ENCODE assay signal across 15 mouse cellular contexts in the genomic region with DNA sequence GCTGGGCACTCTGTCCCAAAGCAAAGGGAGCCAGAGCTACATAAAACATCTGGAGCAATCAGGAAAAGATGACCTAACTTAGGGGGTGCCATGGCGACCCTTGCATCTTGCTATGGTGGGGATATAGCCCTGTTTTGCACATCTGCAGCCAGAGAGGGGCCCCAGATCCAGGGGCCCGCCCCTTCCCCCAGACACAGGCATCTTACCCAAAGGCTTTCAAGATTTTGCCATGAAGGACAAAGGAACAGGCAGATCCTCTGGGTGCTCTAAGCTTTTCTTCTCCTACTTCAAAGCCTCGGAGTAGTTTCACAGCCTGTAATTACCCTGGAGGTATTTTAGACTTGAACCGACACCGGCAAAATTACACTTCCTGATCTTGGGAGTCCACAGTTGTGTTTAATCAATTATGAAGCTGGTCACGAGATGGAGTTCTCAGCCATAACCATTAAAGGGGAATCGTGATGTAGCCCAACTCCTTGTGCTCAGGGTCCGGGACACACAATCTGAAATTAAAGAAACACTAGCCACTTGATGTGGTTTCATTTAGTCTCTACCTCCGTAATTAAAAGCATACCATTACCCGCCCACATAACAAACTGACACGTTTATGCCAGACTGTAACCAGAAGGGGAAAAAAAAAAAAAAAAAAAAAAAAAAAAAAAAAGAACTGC.
A peak's percentile ranks its signal among the peaks of the same experiment; 100 is the strongest.
DNase-seq lines count a peak whose midpoint lies in the region; ATAC-seq and TF ChIP-seq lines count a peak whose summit lies in the region.
"Had no signal": no experiment of that assay in that cellular context is flagged by ENCODE, and none has a peak within 500 bp of the region (broad histone marks: within the 10 kb centered on the region; RNA-seq: fewer than 3 reads in every experiment).

No protein-coding gene starts in this region.

- H3K9ac ChIP-seq in heart, embryonic 11.5 days (ENCODE audit: low read depth, low read length): no peak overlapping the region
- no peak overlapping the region for H3K9ac ChIP-seq in embryonic facial prominence, embryonic 11.5 days (replicated peaks; ENCODE audit: low read length)
- no peak overlapping the region for H3K9ac ChIP-seq in limb, embryonic 12.5 days (replicated peaks)
- H3K9ac ChIP-seq in neural tube, embryonic 15.5 days (replicated peaks): no peak overlapping the region
- H3K9ac ChIP-seq: hindbrain, embryonic 14.5 days; liver, embryonic 14.5 days had no signal

- H3K4me3 ChIP-seq in heart, embryonic 11.5 days (ENCODE audit: low read depth, low read length): no peak overlapping the region
- no peak overlapping the region for H3K4me3 ChIP-seq in embryonic facial prominence, embryonic 11.5 days (ENCODE audit: low read depth, low read length)
- no peak overlapping the region for H3K4me3 ChIP-seq in limb, embryonic 12.5 days (replicated peaks)
- no peak overlapping the region for H3K4me3 ChIP-seq in neural tube, embryonic 15.5 days (replicated peaks)

- no peak for TF ChIP-seq POLR2A in brain, embryonic 14.5 days (IDR thresholded peaks at IDR 0.05; ENCODE audit: borderline replicate concordance, extremely low read depth, insufficient read depth, insufficient read length, poor library complexity, severe bottlenecking)

- 75% methylated on average over 11 of the region's 11 CpGs for WGBS in heart, embryonic 11.5 days (ENCODE audit: insufficient replicate concordance)
- 26% methylated on average over 11 of the region's 11 CpGs for WGBS in embryonic facial prominence, embryonic 11.5 days
- 11% methylated on average over 11 of the region's 11 CpGs for WGBS in limb, embryonic 12.5 days
- 40% methylated on average over 11 of the region's 11 CpGs for WGBS in neural tube, embryonic 15.5 days

- H3K27me3 ChIP-seq in heart, embryonic 11.5 days (ENCODE audit: control insufficient read depth, insufficient read depth, low read length): no peaks in the 10 kb centered on the region
- no peaks in the 10 kb centered on the region for H3K27me3 ChIP-seq in embryonic facial prominence, embryonic 11.5 days (ENCODE audit: control insufficient read depth, insufficient read depth, low read length)
- no peaks in the 10 kb centered on the region for H3K27me3 ChIP-seq in limb, embryonic 12.5 days
- H3K27me3 ChIP-seq in neural tube, embryonic 15.5 days (replicated peaks): no peaks in the 10 kb centered on the region

- peak; percentile 34 for DNase-seq in heart, adult 8-10 months (ENCODE audit: low spot score)
- peak; percentile 20 for DNase-seq in brain, embryonic 14.5 days (ENCODE audit: low read depth)
- peak; percentile 72 for DNase-seq in embryonic facial prominence, embryonic 11.5 days (ENCODE audit: low spot score)
- DNase-seq in layer of hippocampus, adult 9-11 months: no peak
- DNase-seq: adrenal gland, adult 8-10 months; cerebellum, postnatal 36 days; thymus, adult 18-20 months had no signal

- no peak overlapping the region for H3K27ac ChIP-seq in heart, embryonic 11.5 days (ENCODE audit: low read depth, low read length)
- H3K27ac ChIP-seq in embryonic facial prominence, embryonic 11.5 days (replicated peaks; ENCODE audit: low read depth, low read length): peak overlapping the region; percentile 15; the same call in 1 of the 2 replicates
- H3K27ac ChIP-seq in limb, embryonic 12.5 days: peak overlapping the region; percentile 75
- no peak overlapping the region for H3K27ac ChIP-seq in neural tube, embryonic 15.5 days (replicated peaks)
- H3K27ac ChIP-seq: hindbrain, embryonic 14.5 days; liver, embryonic 14.5 days had no signal

- no peaks in the 10 kb centered on the region for H3K4me1 ChIP-seq in heart, embryonic 11.5 days (ENCODE audit: control insufficient read depth, insufficient read depth, low read length)
- H3K4me1 ChIP-seq in embryonic facial prominence, embryonic 11.5 days (ENCODE audit: control insufficient read depth, insufficient read depth, low read length): no peaks in the 10 kb centered on the region
- peaks cover 18% of the 10 kb centered on the region for H3K4me1 ChIP-seq in limb, embryonic 12.5 days (replicated peaks)
- no peaks in the 10 kb centered on the region for H3K4me1 ChIP-seq in neural tube, embryonic 15.5 days

- no peaks in the 10 kb centered on the region for H3K36me3 ChIP-seq in heart, embryonic 11.5 days (ENCODE audit: control insufficient read depth, insufficient read depth, low read length)
- H3K36me3 ChIP-seq in embryonic facial prominence, embryonic 11.5 days (replicated peaks; ENCODE audit: control insufficient read depth, insufficient read depth, low read depth, low read length): no peaks in the 10 kb centered on the region
- H3K36me3 ChIP-seq in limb, embryonic 12.5 days: no peaks in the 10 kb centered on the region
- no peaks in the 10 kb centered on the region for H3K36me3 ChIP-seq in neural tube, embryonic 15.5 days
- H3K36me3 ChIP-seq: G1E had no signal

- ATAC-seq in heart, embryonic 11.5 days (replicated peaks; ENCODE audit: insufficient number of reproducible peaks, low FRiP score, low TSS enrichment): no peak
- ATAC-seq in embryonic facial prominence, embryonic 11.5 days (replicated peaks; ENCODE audit: insufficient number of reproducible peaks, low FRiP score, low TSS enrichment, low read depth): no peak; the same call in 1 of the 2 replicates
- ATAC-seq in limb, embryonic 12.5 days (ENCODE audit: insufficient number of reproducible peaks, insufficient read depth, low FRiP score, low TSS enrichment, low read depth): peak; percentile 64
- no peak for ATAC-seq in neural tube, embryonic 15.5 days (ENCODE audit: low FRiP score)
- ATAC-seq: intestine, postnatal 0 days; lung, postnatal 0 days had no signal

- no peak overlapping the region for H3K4me2 ChIP-seq in heart, embryonic 11.5 days
- no peak overlapping the region for H3K4me2 ChIP-seq in embryonic facial prominence, embryonic 11.5 days (ENCODE audit: low read depth, low read length)
- H3K4me2 ChIP-seq in limb, embryonic 12.5 days: peak overlapping the region; percentile 35
- no peak overlapping the region for H3K4me2 ChIP-seq in neural tube, embryonic 15.5 days
- H3K4me2 ChIP-seq: hindbrain, embryonic 14.5 days had no signal

- TF ChIP-seq CTCF in brain, embryonic 14.5 days (IDR thresholded peaks at IDR 0.05; ENCODE audit: borderline replicate concordance, extremely low read depth, insufficient read depth, insufficient read length): no peak

- no peaks in the 10 kb centered on the region for H3K9me3 ChIP-seq in heart, embryonic 11.5 days (replicated peaks; ENCODE audit: control insufficient read depth, low read length)
- no peaks in the 10 kb centered on the region for H3K9me3 ChIP-seq in embryonic facial prominence, embryonic 11.5 days (replicated peaks; ENCODE audit: control insufficient read depth, low read length)
- no peaks in the 10 kb centered on the region for H3K9me3 ChIP-seq in limb, embryonic 12.5 days
- no peaks in the 10 kb centered on the region for H3K9me3 ChIP-seq in neural tube, embryonic 15.5 days (replicated peaks)
- H3K9me3 ChIP-seq: G1E had no signal

Comparison
In these comparisons a context has a peak if more than half of its experiments do, and no peak if none do; other contexts are left out.
1. H3K27ac ChIP-seq: peak in embryonic facial prominence, embryonic 11.5 days (single experiment) and limb, embryonic 12.5 days (single experiment); none in heart, embryonic 11.5 days (single experiment) and neural tube, embryonic 15.5 days (single experiment).